Mouse (Mus musculus) T-helper 2 cell (primary cell): ENCODE results near the gene Adnp.

Experiments
- in situ Hi-C: fragments of 300-600 bp; cut with MboI, MseI; formaldehyde crosslinking; loops from one replicate; pipeline ENCODE4 v1.15.1; 2025; ENCODE audit warnings: high pct_unique_total_duplicates

Gene Adnp

GRCm38 (mm10) chr2:168205681-168206631 lies 956 bp downstream of the Adnp start:
- in situ Hi-C loops, result loop anchor here (5.0 to 25.0 kb wide), 2 partner anchors 54 to 1956 kb away; no protein-coding TSS in a partner anchor

GRCm38 (mm10) chr2:168205265-168205664 lies 1.6 kb downstream of the Adnp start:
- in situ Hi-C loops, result loop anchor here (5.0 to 25.0 kb wide), 2 partner anchors 53 to 1957 kb away; no protein-coding TSS in a partner anchor

- in situ Hi-C loops, result loop anchor here (25.0 kb wide), 1 partner anchor 1958 kb away; no protein-coding TSS in a partner anchor
Observed at GRCm38 (mm10) chr2:168204476-168204999, 2.4 kb downstream of the Adnp start.

DNA sequence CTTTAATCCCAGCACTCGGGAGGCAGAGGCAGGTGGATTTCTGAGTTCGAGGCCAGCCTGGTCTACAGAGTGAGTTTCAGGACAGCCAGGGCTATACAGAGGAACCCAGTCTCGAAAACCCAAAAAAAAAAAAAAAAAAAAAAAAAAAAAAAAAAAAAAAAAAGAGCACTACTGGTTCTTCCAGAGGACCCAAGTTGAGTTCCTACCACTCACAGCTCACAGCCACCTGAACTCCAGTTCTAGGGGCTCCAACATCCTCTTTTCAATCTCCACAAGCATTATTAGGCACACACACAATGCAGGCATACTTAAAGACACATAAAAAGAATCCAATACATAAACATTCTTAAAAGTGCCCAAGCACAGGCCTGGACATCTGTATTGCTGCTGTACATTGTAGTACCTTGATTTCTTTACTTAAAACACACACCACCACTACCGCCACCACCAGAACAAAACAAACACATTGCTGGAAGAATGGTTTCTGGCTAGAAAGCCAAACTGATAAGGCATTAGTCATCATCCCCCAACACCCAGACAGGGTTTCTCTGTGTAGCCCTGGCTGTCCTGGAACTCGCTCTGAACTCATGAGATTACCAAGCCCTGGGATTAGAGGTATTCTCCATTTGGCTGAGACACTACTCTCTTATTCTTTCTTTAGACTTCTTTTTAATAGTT lies 6.8 kb downstream of the Adnp start:
- in situ Hi-C loops, result loop anchor here (25.0 kb wide), 1 partner anchor 1962 kb away; no protein-coding TSS in a partner anchor

DNA sequence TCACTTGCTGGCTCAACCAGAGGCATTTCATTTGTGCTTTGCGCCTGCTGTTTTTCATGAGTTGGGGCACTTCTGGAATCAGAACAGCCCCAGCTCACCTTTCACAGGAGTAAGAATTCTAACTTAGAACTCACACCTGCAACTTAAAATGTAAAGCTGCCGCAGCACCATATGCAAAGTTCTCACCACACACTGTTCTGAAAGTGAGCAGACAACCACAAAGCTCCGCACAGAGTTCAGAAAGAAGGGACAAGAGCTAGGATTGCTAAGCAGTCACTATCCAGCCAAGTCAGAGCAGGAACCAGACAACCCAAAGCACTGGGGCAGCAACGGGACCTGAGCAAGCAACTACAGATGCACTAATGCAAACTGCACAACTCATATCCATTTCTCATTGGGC lies 7.4 kb downstream of the Adnp start:
- in situ Hi-C loops, result loop anchor here (25.0 kb wide), 1 partner anchor 837 kb away; no protein-coding TSS in a partner anchor

- in situ Hi-C loops, result loop anchor here (25.0 kb wide), 1 partner anchor 836 kb away; no protein-coding TSS in a partner anchor
Observed at GRCm38 (mm10) chr2:168198421-168198820, 8.5 kb downstream of the Adnp start.

DNA sequence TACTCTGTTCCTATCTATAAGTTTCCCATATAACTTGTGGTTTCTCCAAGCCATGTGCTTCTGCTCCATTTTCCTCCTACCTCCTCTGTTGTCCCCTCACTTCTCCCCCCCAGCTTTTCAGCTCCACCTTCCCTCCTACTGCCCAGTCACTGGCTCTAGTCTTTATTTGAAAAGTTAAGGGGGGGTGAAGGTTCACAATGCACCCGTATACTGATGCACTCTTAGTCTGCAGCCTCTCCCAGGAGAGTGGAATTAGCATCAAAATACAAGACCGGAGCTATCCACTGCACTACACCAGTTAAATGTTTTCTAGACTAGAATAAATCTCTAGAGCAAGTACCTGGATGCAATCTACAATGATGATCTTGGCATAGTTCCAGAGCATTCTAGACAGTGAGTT lies 11.2 kb downstream of the Adnp start:
- in situ Hi-C loops, result loop anchor here (25.0 kb wide), 1 partner anchor 833 kb away; no protein-coding TSS in a partner anchor

- in situ Hi-C loops, result loop anchor here (25.0 kb wide), 1 partner anchor 831 kb away; no protein-coding TSS in a partner anchor
Observed at GRCm38 (mm10) chr2:168193685-168194084, 13.2 kb downstream of the Adnp start.

DNA sequence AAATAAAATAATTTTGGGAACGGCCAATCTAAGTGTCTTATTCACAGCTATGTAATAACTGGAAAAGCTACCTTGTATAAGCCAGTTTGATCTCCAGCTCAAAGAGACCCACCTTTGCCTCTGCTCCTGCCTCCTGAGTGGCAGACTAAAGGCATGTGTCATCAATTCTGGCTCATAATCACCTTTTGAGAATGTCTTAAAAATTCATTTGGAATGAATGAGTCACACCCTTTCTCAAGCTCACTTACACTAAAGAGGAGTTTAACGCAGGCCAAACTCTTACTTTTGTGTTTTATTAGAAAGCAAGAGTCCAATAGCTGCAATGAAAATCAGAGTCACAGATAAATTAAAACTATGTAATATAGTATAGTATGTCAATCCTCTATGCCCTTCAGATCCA lies 15.1 kb downstream of the Adnp start:
- in situ Hi-C loops, result loop anchor here (25.0 kb wide), 1 partner anchor 830 kb away; no protein-coding TSS in a partner anchor

- in situ Hi-C loops, result loop anchor here (25.0 kb wide), 1 partner anchor 814 kb away; no protein-coding TSS in a partner anchor
Observed at GRCm38 (mm10) chr2:168175946-168176345, 31.0 kb downstream of the Adnp start.

- in situ Hi-C loops, result no loop called here
Observed at GRCm38 (mm10) chr2:168170167-168170685, 36.7 kb downstream of the Adnp start.

GRCm38 (mm10) chr2:168169800-168170113 lies 37.2 kb downstream of the Adnp start:
- in situ Hi-C loops, result no loop called here

DNA sequence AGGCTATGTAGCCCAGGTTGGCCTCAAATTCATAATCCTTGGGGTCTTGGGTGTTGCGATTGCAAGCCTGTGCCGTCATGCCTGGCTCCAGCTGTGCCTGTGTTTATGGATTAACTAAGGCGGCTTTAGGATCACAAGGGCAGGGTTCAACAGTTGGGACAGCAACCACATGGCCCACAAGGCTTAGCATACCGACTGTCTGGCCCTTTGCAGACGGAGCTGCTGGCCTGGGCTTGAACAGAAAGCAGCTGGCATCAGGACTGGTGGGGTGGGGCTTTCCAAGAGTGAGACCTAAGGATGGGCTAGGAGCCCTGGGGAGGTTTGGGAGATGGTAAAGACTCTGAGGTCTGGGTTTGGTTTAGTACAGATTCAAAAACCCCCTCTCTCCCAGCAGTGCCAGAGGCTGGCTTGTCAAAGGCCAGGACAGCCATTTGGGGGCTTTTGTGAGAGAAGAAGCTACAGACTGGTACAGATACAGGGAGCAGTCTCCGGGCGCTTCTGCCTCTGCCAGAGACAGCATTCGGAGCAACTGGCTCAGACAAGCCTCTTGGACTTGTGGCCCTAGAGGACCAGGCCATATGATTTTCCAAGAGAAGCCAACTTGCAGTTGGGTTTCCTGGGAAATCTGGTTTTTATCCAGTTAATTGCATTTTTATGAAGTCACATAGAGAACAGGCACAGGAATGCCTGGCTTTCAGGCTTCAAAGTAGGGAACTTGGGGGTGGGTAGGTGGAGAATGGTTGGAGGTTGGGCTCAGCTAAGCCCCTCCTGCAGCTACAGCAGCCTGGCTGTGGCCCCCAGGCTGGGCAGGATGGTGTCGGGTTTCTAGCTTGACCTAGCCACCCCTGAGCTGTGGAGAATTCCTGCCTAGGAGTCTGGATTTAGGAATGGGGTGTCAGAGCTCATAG lies 37.8 kb downstream of the Adnp start:
- in situ Hi-C loops, result no loop called here

GRCm38 (mm10) chr2:168167781-168168180 lies 39.1 kb downstream of the Adnp start:
- in situ Hi-C loops, result no loop called here

GRCm38 (mm10) chr2:168166750-168167460 lies 40.0 kb downstream of the Adnp start:
- in situ Hi-C loops, result no loop called here

GRCm38 (mm10) chr2:168161978-168162377 lies 44.9 kb downstream of the Adnp start:
- in situ Hi-C loops, result no loop called here

DNA sequence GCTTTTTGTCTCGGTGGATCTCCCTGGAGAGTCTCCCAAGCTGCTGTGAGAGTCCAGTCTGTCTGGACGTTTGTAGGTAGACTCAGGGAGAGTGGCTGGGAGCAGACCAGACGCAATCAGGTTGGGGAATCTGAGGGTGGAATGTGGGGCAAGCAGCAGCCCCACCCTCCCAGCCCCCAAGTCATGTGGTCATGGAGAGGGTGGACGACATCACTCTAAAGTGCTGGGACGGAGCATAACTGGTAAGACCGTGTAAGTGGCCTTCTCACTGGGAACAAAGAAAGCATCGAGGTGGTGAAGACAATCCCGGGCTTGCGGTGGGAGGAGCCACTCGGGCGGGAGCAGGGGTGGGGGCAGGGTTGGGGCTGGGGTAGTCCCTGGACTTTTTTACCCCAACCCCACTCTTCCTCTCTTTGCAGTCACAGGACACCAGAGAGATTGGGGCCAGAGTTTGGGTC lies 45.4 kb downstream of the Adnp start:
- in situ Hi-C loops, result no loop called here

DNA sequence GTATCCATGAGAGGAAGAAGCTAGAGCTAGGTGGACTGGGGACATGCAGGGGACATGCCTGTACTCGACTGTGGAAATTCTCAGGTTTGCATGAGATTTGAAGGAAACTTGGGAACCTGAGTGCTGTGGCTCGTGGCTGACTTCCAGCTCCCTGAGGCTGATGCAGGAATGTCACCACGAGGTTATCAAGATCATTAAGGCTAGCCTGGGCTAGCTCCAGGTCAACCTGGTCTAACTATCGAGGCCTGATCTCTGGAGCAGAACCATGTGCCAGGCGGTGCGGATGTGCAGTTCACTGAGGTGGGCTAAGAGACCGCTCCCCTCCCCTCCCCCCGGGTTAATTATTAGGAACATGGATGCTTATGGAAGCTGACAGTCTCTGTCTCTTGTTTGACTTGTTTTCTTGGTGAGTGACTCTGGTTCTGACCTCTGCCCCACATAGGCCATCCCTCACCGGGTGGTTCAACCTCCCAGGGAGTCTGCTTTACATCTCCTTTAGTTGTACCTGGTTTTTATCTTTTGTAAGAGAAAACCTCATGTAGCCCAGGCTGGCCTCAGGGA lies 46.5 kb downstream of the Adnp start:
- in situ Hi-C loops, result no loop called here

GRCm38 (mm10) chr2:168158911-168159711 lies 47.8 kb downstream of the Adnp start:
- in situ Hi-C loops, result no loop called here
